Mouse (Mus musculus) CD8-positive naive resting alpha-beta T cell, adult 2 months (primary cell): ENCODE results near the gene Kcnk13.
"Not testable (repeated sequence)": the region's sequence is repeated elsewhere in the genome, so short reads cannot be mapped to it uniquely, and the experiment has no call there.

Experiments used
- DNase-seq, 2 experiments: peaks; one replicate each; pipeline ENCODE4 v3.0.0; 2022; ENCODE audit warnings: low read depth in 2 of 2, low spot score in 2 of 2

The Kcnk13 gene

DNA sequence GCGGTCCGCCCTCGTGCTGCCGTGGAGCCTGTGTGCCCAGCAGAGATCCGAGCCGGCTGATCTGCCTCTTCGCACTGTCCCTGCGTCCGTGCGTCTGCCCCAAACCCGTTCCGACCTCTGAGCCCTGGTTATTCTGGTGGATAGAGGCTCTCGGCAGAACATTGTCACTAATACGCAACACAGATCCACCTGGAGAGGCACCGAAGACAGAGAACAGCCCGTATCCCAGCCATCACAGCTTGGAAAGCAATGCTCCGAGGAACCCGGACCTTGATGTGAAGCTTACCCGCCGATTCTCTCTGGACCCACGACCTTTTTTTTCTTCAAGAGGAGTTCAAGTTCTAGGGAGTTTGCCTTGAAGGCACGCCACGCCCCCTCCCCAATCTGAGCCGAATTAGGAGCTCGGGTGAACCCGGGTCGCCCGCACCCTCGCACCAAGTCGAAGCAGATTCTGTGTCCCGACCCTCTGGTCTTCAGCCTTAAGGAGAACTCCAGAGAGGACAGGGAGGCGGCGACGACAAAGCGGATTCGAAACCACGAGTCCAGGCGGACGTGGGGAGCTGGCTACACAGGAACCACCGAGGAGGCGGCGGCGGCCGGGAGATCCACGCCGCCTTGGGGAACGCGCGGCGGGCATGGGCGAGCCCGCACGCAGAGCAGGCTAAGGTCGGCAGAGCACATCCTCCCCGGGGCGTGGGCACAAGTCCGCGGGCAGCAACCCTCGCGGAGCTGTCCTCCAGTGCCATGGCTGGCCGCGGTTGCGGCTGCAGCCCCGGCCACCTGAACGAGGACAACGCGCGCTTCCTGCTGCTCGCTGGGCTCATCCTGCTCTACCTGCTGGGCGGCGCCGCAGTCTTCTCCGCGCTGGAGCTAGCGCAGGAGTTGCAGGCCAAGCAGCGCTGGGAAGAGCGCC, 1.2 kb downstream of the Kcnk13 start:
- no peak for DNase-seq

DNA sequence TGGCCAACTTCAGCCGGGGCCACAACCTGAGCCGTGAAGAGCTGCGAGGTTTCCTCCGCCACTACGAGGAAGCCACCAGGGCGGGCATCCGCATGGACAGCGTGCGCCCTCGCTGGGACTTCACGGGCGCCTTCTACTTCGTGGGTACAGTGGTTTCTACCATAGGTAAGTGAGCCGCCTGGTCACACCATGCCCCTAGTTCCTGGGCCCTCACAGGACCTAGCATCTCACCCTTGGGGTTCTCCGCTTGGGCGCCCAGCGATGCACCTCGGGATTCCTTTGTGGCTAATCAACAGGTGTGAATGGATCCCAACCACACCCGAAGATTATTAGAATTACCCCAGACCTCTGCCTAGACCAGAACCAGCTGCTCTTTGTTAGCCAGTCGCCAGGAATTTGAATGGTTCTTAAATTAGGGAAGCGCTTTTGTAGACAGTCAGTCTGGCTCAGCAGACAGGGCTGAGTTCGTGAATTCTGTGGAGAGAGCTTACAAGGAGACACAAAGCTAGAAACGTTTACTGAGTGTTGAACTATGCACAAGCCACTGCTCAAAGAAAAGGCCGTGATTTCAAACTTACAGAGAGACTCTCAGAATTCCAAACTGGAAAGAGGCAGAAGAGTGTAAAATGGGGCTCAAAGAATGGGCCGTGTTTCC, 1.9 kb downstream of the Kcnk13 start:
- no peak for DNase-seq

DNA sequence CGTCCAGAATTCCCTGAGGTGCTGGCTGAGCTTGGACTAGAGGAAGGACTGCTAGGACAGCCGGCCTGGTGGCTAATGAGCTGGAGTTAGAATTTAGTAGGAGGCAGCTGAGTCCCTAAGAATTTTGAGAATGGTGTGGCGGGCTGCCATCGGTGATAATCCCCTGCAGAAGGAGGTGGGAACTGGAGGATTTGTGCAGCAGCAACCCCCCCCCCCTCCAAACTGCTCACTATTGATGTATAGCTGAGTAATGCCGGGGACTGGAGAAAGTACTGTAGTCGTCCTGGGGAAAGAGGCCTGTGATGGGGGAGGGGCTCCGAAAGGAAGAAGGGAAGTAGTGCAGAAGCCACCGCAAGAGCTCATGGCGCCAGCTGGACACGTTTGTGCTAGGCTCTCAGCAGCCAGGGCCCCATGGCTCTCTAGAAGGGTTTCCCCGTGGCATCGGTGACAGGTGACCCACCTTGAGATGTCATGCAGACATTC, 2.6 kb downstream of the Kcnk13 start:
- DNase-seq: no peak

DNA sequence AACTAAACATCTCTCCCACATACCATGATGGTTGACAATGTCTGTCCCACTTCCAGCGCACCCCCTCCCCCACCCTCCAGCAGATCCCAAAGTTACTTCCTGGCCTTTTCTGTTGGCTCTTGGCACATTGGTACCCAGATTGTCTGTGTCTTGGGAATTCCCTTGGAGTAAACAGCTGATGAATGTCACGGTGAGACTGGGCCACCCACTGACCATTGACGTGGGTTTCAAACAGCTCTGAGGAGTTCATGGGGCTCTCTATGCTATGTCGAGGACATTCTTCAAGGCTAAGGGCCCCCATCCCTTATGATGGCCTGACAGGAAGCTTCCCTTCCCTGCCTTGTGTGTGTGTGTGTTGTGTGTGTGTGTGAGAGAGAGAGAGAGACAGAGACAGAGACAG, 5.6 kb downstream of the Kcnk13 start:
- no peak for DNase-seq

DNA sequence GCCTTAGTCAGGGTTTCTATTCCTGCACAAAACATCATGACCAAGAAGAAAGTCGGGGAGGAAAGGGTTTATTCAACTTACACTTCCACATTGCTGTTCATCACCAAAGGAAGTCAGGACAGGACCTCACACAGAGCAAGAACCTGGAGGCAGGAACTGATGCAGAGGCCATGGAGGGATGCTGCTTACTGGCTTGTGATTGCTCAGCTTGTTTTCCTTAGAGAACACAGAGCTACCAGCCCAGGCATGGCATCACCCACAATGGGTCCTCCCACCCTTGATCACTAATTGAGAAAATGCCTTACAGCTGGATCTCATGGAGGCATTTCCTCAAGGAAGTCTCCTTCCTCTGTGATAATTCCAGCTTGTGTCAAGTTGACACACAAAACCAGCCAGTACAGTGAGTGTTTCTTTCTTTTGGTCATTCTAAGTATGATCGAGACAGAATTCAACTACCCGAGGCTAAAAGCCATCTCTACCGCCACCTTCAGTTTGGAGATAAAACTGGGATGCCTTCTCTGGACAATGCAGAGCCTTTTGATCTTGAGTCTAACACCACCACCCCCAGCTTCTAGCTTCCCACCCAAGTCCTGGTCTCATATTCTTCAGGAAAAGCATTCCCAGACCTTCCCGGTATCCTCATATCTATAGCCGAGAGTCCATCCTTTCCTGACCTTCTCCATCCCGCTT, 7.1 kb downstream of the Kcnk13 start:
- DNase-seq: not testable (repeated sequence)

DNA sequence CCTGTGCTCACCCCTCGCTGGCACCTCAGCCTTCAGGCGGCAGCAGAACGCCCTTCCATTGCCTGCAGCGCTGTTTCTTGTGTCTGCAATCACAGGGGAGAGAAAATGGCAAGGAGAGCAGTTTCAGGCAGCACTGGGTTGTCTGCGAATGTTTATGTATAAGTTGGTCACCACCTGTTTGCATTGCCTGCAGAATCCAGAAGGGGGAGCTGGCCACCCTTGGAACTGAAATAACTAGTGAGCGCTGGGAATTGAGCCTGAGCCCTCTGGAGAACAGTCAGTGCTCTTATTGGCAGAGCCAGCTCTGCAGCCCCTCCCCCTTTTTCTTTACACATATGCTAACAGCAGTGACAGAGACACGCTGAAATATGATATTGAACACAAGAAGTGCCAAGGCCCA, 8.5 kb downstream of the Kcnk13 start:
- DNase-seq: no peak

DNA sequence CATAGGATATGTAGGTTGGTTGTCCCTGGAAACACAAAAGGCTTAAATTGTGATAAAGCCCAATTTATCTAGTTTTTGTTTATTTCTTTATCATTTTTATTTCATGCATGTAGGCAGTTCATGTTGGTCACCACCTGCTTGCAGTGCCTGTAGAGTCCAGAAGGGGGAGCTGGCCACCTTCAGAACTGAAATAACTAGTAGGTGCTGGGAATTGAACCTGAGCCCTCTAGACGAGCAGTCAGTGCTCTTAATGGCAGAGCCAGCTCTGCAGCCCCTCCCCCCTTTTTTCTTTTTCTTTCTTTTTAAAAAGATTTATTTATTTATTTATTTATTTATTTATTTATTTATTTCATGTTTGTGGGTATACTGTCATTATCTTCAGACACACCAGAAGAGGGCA, 9.4 kb downstream of the Kcnk13 start:
- DNase-seq: no peak

DNA sequence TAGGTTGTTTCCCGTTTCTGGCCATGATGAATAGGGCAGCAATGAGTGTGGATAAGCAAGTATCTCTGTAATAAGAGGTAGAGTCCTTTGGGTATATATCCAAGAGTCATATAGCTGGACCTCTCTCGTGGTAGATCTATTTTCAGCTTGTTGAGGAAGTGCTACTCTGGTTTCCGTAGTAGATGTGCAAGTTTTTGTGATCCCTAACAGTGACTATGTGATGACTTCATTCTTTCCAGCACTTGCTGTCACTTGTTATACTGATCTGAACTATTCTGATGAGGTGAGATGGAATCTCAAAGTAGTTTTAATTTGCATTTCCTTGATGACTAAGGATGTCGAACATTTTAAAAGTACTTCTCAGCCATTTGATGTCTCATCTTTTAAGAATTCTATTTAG, 15.2 kb downstream of the Kcnk13 start:
- no peak for DNase-seq

DNA sequence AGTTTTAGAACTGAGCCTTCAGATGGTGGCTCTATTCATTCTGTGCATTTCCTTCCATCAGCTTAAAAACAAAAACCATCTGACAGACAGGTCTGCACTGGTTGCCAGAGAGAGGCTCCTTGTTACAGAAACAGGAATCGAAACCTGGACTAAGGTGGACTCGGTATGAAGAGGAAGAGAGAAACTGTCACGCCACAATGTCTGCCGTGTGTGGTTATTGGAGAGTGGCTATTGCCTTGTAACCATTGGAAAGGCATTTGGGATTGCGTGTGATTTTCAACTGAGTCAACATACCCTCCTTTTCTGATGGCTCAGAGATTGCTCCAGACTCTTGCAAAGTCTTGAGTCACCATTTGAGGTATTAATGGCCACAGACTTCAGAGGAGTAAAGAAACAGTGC, 22.5 kb downstream of the Kcnk13 start:
- DNase-seq: no peak

DNA sequence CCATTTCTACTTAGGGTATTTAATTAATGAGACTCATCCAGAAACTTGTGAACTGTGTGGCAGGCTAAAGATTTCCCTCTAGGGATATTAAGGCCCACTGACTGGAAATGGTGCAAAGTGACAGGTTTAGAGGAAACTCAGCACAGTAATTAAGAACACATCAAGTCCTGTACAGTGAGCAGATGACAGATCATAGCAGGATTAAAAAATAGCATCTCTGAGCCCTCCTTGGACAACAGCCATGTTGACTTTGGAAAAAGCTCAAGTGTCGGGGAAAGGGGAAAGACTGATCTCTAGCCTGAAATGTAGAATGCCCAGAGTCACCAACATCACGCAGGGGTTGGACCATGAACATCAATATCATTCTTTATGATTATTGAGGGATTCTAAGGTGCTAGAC, 23.8 kb downstream of the Kcnk13 start:
- DNase-seq: no peak

DNA sequence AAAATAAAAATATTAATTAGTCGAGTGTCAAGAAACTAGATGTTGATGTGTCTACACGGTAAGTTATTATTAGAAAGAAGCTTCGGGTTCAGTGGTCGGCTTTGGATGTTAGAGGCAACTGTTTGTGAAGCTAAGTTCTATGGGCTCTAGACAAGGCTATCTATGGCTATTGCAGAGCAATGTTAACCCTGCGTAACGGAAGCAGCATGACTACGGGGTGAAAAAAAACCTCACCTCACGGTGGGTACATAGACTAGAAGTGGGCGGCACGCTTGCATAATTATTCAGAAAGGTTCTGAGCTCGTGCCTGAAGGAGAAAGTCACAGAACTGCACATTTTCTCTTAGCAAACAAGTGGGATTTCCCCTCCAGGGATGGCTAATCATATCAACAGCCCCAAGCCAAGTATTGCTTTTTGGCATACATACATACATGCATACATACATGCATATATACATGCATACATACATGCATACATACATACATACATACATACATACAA, 28.1 kb downstream of the Kcnk13 start:
- no peak for DNase-seq

DNA sequence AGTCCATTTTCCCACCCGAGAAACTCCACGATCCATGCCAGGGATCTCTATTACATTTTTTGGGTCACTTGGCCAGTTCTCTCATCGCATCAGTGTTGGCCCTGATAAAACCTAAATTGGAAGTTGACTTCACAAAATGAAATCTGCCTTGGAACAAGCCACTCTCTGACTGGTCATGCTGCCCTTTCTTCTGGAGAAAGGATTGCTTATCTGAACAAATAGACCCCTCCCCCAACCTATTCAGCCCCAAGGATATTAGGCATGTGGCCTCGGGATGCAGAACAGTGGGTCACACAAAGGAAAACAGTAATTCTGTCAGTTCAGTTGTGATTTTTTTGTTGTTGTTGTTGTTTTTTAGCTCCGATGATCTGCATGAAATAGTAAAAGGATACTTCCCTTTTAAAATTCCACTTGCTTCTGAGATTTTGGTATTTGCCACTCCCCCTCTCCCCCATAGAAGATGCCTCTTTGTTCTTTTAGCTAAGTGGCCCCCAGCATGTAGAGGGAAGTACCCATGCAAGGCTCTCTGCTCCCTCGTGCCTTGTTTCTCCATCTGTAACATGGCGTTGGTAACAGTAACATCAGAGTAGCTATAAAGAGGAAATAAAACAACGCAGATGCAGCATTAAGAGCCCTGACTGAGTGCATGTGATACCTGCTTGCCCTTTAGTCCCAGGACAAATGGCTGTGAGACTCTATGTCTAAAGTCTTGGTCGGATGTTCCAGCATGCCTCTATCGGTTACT, 29.0 kb downstream of the Kcnk13 start:
- no peak for DNase-seq

DNA sequence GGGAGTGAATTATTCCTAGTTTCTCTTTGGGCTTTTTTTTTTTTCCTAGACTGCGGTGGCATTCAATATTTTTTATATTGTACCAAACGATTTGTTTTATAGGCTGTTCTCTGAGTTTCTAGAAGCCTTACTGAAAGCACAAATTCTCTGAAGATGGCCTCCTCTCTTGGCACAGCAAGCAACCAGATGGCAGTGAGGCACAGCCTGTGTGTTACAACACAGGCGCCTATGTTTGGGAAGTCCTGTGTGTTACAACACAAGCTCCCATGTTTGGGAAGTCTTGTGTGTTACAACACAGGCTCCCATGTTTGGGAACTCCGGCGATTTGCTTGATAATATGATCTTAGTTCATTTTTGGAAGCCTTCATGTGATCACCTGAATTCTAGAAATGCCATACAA, 31.7 kb downstream of the Kcnk13 start:
- no peak for DNase-seq

DNA sequence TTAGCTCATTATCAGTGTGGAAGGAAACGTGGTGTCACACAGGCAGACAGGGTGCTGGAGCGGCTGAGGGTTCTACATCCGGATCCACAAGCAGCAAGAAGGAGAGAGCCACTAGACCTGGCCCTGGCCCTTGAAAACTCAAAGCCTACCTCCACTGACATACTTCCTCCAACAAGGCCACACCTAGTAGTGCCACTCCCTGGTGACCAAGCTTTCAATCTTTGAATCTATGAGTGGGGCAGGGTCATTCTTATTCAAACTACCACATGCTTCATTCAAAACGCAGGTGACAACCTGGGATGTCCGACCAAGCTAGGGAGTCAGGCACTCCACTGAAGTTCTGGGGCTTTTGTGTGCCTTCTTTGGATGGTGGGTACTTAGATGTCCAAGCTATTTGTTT, 35.4 kb downstream of the Kcnk13 start:
- no peak for DNase-seq

DNA sequence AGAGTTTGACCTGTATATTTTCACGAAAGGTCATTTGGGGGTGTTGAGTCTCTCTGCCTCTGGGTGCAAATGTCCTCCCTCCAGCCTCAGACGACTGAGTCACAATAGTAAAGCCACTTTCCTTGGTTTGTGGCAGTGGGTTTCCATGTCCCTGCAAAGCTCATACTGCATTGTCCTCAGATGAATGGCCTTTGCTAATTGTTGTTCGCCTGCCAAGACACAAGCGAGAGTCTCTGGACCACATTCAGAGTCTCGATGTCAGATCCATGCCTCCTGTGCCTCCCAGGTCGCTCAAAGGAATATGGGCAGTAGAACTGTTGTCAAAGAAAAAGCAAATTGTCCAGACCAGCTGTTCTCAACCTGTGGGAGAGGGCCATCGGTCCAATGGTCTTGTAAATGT, 36.1 kb downstream of the Kcnk13 start:
- DNase-seq: no peak

DNA sequence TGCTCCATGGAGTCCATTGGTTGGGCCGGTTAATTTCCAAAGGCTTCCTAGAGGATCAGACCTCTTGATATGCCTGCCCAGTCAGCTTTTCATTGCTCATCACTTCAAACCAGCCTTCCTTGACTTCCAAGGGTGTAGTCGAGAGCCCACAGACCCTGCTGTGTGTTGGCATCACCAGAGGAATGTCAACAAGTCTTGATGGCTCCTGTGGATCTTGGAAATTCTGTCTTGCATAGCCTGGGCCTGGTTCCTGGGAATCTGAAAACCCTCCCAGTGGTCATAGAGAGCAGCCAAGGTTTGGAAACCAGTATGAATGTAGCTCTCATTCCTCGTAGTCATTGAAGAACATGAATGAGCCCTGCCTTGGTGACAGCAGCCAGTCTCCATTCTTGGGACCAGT, 36.9 kb downstream of the Kcnk13 start:
- DNase-seq: no peak

DNA sequence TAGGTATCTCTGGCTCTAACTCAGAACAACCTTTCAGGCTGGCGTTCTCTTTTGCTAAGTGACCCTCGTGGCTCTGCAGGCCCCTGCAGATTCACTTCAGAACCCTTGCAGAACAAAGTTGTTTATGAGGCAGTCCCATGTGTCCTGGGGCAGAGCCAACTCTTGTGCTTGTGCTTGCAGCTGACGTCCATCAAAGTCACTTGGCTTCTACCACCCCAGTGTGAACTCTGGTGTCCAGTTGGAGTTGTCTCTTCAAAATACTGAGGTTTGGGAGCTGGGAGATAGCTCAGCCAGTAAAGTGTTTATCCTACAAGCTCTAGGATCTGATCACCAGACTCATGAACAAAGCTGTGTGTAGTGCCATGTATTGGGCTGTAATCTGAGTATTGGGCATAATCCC, 37.6 kb downstream of the Kcnk13 start:
- no peak for DNase-seq

DNA sequence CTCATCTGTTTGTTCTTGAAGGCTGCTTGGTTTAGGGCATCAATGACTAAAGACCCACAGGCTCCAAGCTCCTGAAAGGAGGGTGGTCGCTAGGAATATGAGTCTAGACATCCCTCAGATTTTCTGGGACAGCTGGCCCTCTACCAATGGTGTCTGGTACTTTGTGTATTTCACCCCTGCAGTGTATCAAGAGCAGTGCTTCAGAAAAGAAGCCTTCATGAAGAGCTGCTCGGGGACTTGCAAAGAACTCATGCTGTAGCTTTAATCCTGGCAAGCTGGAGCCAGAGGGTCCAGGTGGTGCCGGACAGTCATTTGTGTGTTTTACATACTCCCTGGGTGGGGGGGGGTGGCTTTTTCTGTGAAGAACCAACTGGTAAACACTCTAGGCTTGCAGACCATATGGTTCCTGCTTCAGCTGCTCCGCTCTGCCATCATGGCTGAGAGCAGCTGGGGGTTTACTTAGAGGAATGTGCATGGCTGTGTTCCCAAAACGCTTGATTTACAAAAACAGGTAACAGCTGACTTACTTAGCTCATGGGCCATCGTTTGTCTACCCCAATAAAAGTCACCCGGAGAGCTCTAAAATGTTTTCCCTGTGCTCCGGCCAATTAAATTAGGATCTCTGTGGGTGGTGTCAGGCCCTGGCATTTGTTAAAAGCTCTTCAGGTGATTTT, 38.8 kb downstream of the Kcnk13 start:
- no peak for DNase-seq

DNA sequence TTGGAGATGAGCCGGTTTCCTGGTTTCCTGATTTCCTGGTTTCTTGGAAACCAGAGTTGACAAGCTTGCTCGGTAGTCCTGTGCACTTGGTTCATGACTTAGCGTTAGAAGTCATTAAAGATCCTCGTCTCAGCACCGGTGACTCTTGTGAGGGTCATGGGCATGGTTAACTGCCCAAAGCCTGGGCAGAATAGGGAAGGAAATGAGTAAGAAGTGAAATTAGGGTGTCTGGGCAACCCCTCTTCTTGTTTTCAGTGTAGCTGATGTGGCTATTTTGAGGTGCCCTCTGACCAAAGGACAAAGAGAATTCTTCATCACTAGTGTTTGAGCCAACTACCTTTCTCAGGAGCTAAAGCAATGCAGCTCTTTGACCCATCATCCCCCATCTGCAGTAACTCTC, 41.0 kb downstream of the Kcnk13 start:
- DNase-seq: no peak

DNA sequence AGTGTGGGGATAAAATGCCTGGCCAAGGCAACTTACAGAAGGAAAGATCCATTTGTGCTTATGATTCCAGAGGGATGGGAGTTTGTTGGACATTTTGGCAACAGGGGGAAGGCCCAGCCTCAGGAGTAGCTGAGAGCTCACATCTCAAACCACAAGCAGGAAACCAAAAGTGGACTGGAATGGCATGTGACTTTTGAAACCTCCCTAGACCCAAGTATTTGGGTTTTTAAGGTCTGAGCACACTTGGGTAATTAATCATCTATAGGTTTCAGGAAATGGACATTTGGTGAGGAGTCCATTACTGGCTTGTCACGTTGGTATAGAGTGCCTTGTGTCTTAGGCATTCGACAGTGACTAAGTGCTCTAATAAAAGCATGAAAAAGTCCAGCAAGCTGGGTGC, 42.4 kb downstream of the Kcnk13 start:
- DNase-seq: no peak

DNA sequence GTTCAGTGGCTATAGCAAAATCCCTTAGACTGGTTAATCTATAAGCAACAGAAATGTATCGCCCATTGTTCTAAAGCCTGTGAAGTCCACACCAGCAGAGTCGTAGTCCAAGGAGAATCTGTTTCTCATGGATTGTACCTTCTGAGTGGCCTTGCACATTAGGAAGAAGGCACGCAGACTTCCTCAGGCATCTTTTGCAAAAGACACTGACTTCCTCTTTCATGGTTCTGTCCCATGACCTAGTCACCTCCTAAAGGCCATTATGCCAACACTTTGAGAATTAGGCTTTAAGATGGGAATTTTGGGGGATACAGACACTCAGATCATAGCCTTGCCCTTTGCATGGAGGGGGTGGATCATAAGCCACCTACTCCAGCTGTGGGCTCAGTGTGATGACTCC, 48.5 kb downstream of the Kcnk13 start:
- DNase-seq: no peak
